10 mouse cellular contexts compared by ENCODE assay signal in the genomic region with DNA sequence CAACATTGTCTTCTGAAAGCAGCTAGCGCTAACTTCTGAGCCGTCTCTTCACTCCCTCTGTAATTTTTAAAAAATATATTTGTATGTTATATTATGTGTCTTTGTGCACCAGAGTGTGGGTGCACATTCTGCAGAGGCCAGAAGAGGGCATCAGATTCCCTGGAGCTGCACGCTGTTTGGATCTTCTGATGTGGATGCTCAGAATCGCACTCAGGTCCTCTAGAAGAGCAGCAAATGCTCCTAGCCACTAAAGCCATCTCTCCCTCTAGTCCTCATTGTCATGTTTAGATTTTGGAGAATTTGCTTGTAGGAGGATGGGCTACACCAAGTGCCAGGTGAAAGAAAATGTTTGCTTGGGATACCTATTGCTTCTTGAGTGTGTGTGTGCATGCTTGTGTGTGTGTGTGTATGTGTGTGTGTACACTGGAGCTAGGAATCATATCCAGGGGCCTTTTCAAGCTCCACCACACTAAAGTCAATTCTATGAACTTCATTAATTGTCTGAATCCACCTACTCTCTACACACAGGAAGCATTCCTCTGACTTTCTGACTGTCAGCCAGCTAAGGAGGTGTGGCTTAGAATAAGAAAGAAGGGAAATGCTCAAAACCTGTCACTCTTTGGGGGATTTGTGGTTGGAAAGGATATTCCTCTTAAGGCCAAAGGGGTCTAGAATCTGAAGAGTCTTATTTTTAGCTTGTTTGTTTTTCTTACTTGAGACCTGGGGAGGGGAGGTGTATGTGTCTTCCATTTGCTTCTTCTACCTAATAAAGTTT. TPM values are rescaled to one million over a fixed set of nuclear protein-coding genes. Genes with fewer than 3 reads are reported as not detected.
A peak's percentile ranks its signal among the peaks of the same experiment; 100 is the strongest.
DNase-seq lines count a peak whose midpoint lies in the region; ATAC-seq and TF ChIP-seq lines count a peak whose summit lies in the region.
"Had no signal": no experiment of that assay in that cellular context is flagged by ENCODE, and none has a peak within 500 bp of the region (broad histone marks: within the 10 kb centered on the region; RNA-seq: fewer than 3 reads in every experiment).

No protein-coding gene starts in this region.

- TF ChIP-seq CTCF in lung, adult 2 months (IDR thresholded peaks at IDR 0.05; ENCODE audit: insufficient read depth, low read length): peak; percentile 11; the same call in 1 of the 2 replicates
- TF ChIP-seq CTCF in bone marrow, adult 2 months (IDR thresholded peaks at IDR 0.05; ENCODE audit: control insufficient read depth, insufficient read depth, low read length): peak; percentile 32; the same call in 1 of the 2 replicates
- TF ChIP-seq CTCF in small intestine, adult 2 months (IDR thresholded peaks at IDR 0.05; ENCODE audit: extremely low read depth, insufficient read length, insufficient replicate concordance, low read depth, low read length): peak; percentile 33; the same call in 1 of the 2 replicates

- no peaks in the 10 kb centered on the region for H3K9me3 ChIP-seq in heart, embryonic 14.5 days (ENCODE audit: control insufficient read depth, low read length)
- H3K9me3 ChIP-seq: hindbrain, embryonic 15.5 days had no signal

- 96% methylated on average over 4 of the region's 4 CpGs for WGBS in heart, embryonic 14.5 days
- WGBS in lung, adult 2 months: 97% methylated on average over 4 of the region's 4 CpGs
- WGBS in bone marrow, adult 2 months: 95% methylated on average over 4 of the region's 4 CpGs
- WGBS in small intestine, adult 2 months: 98% methylated on average over 4 of the region's 4 CpGs

- H3K4me1 ChIP-seq in heart, embryonic 14.5 days (ENCODE audit: control insufficient read depth in 2 of 2, insufficient read depth in 2 of 2, low read length in 2 of 2): peaks cover 22 to 32% of the 10 kb centered on the region in 2 experiments
- H3K4me1 ChIP-seq in lung, adult 2 months (ENCODE audit: control insufficient read depth, insufficient read depth, low read length): peaks cover 12% of the 10 kb centered on the region
- H3K4me1 ChIP-seq in bone marrow, adult 2 months (ENCODE audit: control insufficient read depth, insufficient read depth, low read length): no peaks in the 10 kb centered on the region; the same call in 1 of the 2 replicates
- H3K4me1 ChIP-seq in small intestine, adult 2 months (ENCODE audit: control insufficient read depth, insufficient read depth, insufficient read length, low read length): peaks cover 27% of the 10 kb centered on the region

- no peak overlapping the region for H3K27ac ChIP-seq in heart, embryonic 14.5 days (replicated peaks in 1 of 2; ENCODE audit: control insufficient read depth in 1 of 2, insufficient read depth in 1 of 2, low read depth in 2 of 2, low read length in 2 of 2)
- H3K27ac ChIP-seq in bone marrow, adult 2 months (ENCODE audit: control insufficient read depth, insufficient read depth, low read depth, low read length, poor library complexity): no peak overlapping the region
- H3K27ac ChIP-seq in small intestine, adult 2 months (ENCODE audit: insufficient read depth, low read depth, low read length): no peak overlapping the region
- H3K27ac ChIP-seq: hindbrain, embryonic 15.5 days had no signal

- no peak for TF ChIP-seq POLR2A in lung, adult 2 months (IDR thresholded peaks at IDR 0.05; ENCODE audit: borderline replicate concordance, extremely low read depth, low read depth, low read length)
- no peak for TF ChIP-seq POLR2A in bone marrow, adult 2 months (IDR thresholded peaks at IDR 0.05; ENCODE audit: borderline replicate concordance, control insufficient read depth, low read depth, low read length)
- TF ChIP-seq POLR2A in small intestine, adult 2 months (IDR thresholded peaks at IDR 0.05; ENCODE audit: low read depth, low read length): no peak

- no peak for DNase-seq in heart, adult 11 months
- no peak for DNase-seq in lung, adult 2 months
- no peak for DNase-seq in lung, postnatal 10 days
- no peak for DNase-seq in cerebellum, adult 11 months
- no peak for DNase-seq in retina, postnatal 1 day
- DNase-seq: forebrain, postnatal 0 days had no signal

- no peak overlapping the region for H3K4me3 ChIP-seq in heart, embryonic 14.5 days (ENCODE audit: control insufficient read depth in 1 of 2, insufficient read depth in 1 of 2, low read depth in 1 of 2, low read length in 2 of 2)
- H3K4me3 ChIP-seq in lung, adult 2 months (replicated peaks; ENCODE audit: extremely low read depth, low read depth, low read length): no peak overlapping the region
- H3K4me3 ChIP-seq in bone marrow, adult 2 months (replicated peaks; ENCODE audit: control insufficient read depth, low read depth, low read length): no peak overlapping the region
- H3K4me3 ChIP-seq in small intestine, adult 2 months (ENCODE audit: low read depth, low read length): no peak overlapping the region

- ATAC-seq in heart, embryonic 14.5 days (ENCODE audit: insufficient number of reproducible peaks, insufficient read depth, low FRiP score, low read depth): no peak
- ATAC-seq: forebrain, postnatal 0 days had no signal

- no peak overlapping the region for H3K9ac ChIP-seq in heart, embryonic 14.5 days (ENCODE audit: low read length)
- H3K9ac ChIP-seq: forebrain, postnatal 0 days had no signal

- H3K4me2 ChIP-seq in heart, embryonic 14.5 days (ENCODE audit: low read length): peak overlapping the region; percentile 87; the same call in 1 of the 2 replicates

- H3K27me3 ChIP-seq in heart, embryonic 14.5 days (ENCODE audit: control insufficient read depth, insufficient read depth, low read length): no peaks in the 10 kb centered on the region
- no peaks in the 10 kb centered on the region for H3K27me3 ChIP-seq in small intestine, adult 2 months (ENCODE audit: control insufficient read depth, insufficient read depth, low read length)

- peaks cover 31% of the 10 kb centered on the region for H3K36me3 ChIP-seq in heart, embryonic 14.5 days (ENCODE audit: control insufficient read depth, insufficient read depth, low read length)
- H3K36me3 ChIP-seq in small intestine, adult 2 months (ENCODE audit: control insufficient read depth, insufficient read depth, low read length): peaks cover 27% of the 10 kb centered on the region

RNA-seq across cellular contexts. Expression of a gene that starts 5.4 kb away (rescaled TPM):
- 10.3 and 13.4 TPM in 2 replicates for polyA plus RNA-seq in heart, embryonic 14.5 days (2014; fragmentation: Nextera tagmentation; extraction: Ambion mirVana)
- 15.3 and 29.6 TPM in 2 replicates for polyA plus RNA-seq in lung, adult 2 months (2012; rRNA removed)
- 1.2 and 5.0 TPM in 2 replicates for polyA plus RNA-seq in bone marrow, adult 2 months (2011; ENCODE audit: insufficient read depth, insufficient read length, low replicate concordance, missing spikeins)
- polyA plus RNA-seq in small intestine, adult 2 months (2012; rRNA removed): 27.9 and 78.8 TPM in 2 replicates

RNA-seq across cellular contexts. Expression of a gene that starts 12.4 kb away (rescaled TPM):
- polyA plus RNA-seq in heart, embryonic 14.5 days (2014; fragmentation: Nextera tagmentation; extraction: Ambion mirVana): 3.1 and 3.7 TPM in 2 replicates
- 27.9 and 29.9 TPM in 2 replicates for polyA plus RNA-seq in lung, adult 2 months (2012; rRNA removed)
- 21.0 and 33.5 TPM in 2 replicates for polyA plus RNA-seq in bone marrow, adult 2 months (2011; ENCODE audit: insufficient read depth, insufficient read length, low replicate concordance, missing spikeins)
- 8.3 and 18.3 TPM in 2 replicates for polyA plus RNA-seq in small intestine, adult 2 months (2012; rRNA removed)

RNA-seq across cellular contexts. Expression of a gene that starts 19.7 kb away (rescaled TPM):
- 46.8 and 48.2 TPM in 2 replicates for polyA plus RNA-seq in heart, embryonic 14.5 days (2014; fragmentation: Nextera tagmentation; extraction: Ambion mirVana)
- polyA plus RNA-seq in lung, adult 2 months (2012; rRNA removed): 67.9 and 90.2 TPM in 2 replicates
- 18.5 and 35.4 TPM in 2 replicates for polyA plus RNA-seq in bone marrow, adult 2 months (2011; ENCODE audit: insufficient read depth, insufficient read length, low replicate concordance, missing spikeins)
- polyA plus RNA-seq in small intestine, adult 2 months (2012; rRNA removed): 23.4 and 44.2 TPM in 2 replicates

RNA-seq across cellular contexts. Expression of a gene that starts 27.5 kb away (rescaled TPM):
- not detected in 2 replicates for polyA plus RNA-seq in heart, embryonic 14.5 days (2014; fragmentation: Nextera tagmentation; extraction: Ambion mirVana)
- 0.60 and 0.82 TPM in 2 replicates for polyA plus RNA-seq in lung, adult 2 months (2012; rRNA removed)
- 0.70 and 2.2 TPM in 2 replicates for polyA plus RNA-seq in bone marrow, adult 2 months (2011; ENCODE audit: insufficient read depth, insufficient read length, low replicate concordance, missing spikeins)
- polyA plus RNA-seq in small intestine, adult 2 months (2012; rRNA removed): 2.0 and 4.3 TPM in 2 replicates
- polyA plus RNA-seq: forebrain, postnatal 0 days had no signal

RNA-seq across cellular contexts. Expression of a gene that starts 43.0 kb away (rescaled TPM):
- polyA plus RNA-seq in heart, embryonic 14.5 days (2014; fragmentation: Nextera tagmentation; extraction: Ambion mirVana): 5.7 and 6.4 TPM in 2 replicates
- polyA plus RNA-seq in lung, adult 2 months (2012; rRNA removed): 14.5 and 15.3 TPM in 2 replicates
- polyA plus RNA-seq in bone marrow, adult 2 months (2011; ENCODE audit: insufficient read depth, insufficient read length, low replicate concordance, missing spikeins): 1.3 and 3.2 TPM in 2 replicates
- polyA plus RNA-seq in small intestine, adult 2 months (2012; rRNA removed): 8.0 and 15.0 TPM in 2 replicates
